Mouse (Mus musculus) liver, adult 2 months (tissue): ENCODE measurements around the gene Mark4. TPM values are rescaled to one million over a fixed set of nuclear protein-coding genes. Genes with fewer than 3 reads are reported as not detected.

ENCODE experiments used
- DNase-seq: peaks from one replicate; pipeline ENCODE4 v3.0.0-alpha.2; 2011; ENCODE audit warnings: low read depth, low spot score; ENCODE audit errors: extremely low read depth
- H3K27ac ChIP-seq: fragments of 200-500 bp; replicated peaks from 2 replicates; pipeline ENCODE4 v1.5.1; 2012; ENCODE audit warnings: low read depth, mild to moderate bottlenecking, control low read depth, inconsistent platforms, low read length; ENCODE audit not compliant: insufficient read depth
- H3K27me3 ChIP-seq: fragments of 200-500 bp; 2 replicates; pipeline ENCODE4 v1.6.1; 2012; ENCODE audit warnings: mild to moderate bottlenecking, moderate library complexity, low read length, inconsistent platforms; ENCODE audit not compliant: control insufficient read depth, insufficient read depth
- H3K36me3 ChIP-seq: fragments of 200-500 bp; 2 replicates; pipeline ENCODE4 v1.6.1; 2012; ENCODE audit warnings: low read length, inconsistent platforms; ENCODE audit not compliant: control insufficient read depth, insufficient read depth
- H3K4me1 ChIP-seq: fragments of 200-500 bp; 2 replicates; pipeline ENCODE4 v1.6.1; 2011; ENCODE audit warnings: low read length; ENCODE audit not compliant: control insufficient read depth, insufficient read depth
- H3K4me3 ChIP-seq: fragments of 200-500 bp; 2 replicates; pipeline ENCODE4 v1.5.1; 2011; ENCODE audit warnings: low read depth, mild to moderate bottlenecking, control low read depth, low read length, moderate library complexity; ENCODE audit not compliant: insufficient read depth
- H3K79me2 ChIP-seq: fragments of 200-500 bp; 2 replicates; pipeline ENCODE4 v1.6.1; 2012; ENCODE audit warnings: inconsistent platforms, mild to moderate bottlenecking, low read length, moderate library complexity; ENCODE audit not compliant: control insufficient read depth, insufficient read depth
- H3K9ac ChIP-seq: fragments of 200-500 bp; 2 replicates; pipeline ENCODE4 v1.6.1; 2012; ENCODE audit warnings: low read depth, mild to moderate bottlenecking, control low read depth, inconsistent platforms, low read length
- CTCF ChIP-seq: fragments of 200-500 bp; IDR thresholded peaks from 2 replicates; pipeline ENCODE4 v1.5.1; 2011; ENCODE audit warnings: low read depth, low read length, control low read depth
- POLR2A ChIP-seq: fragments of 200-500 bp; IDR thresholded peaks from 2 replicates; pipeline ENCODE4 v1.6.1; 2011; ENCODE audit warnings: low read length, control low read depth; ENCODE audit not compliant: insufficient read depth; ENCODE audit errors: extremely low read depth
- WGBS: fragments of 180-500 bp; shearing (Covaris S2); methylation state at CpG from one replicate; pipeline ENCODE4 v1.1.7; 2018; 5-methylcytosine and 5-hydroxymethylcytosine counted together
- polyA plus RNA-seq: library from polyadenylated mRNA; depleted of rRNA; stranded (reverse); fragments of >200 nt; gene quantifications from 2 replicates; pipeline ENCODE4 v1.2.3, GENCODE M21; 2012
- total RNA-seq: library from RNA; depleted of rRNA; stranded (reverse); fragments of >200 nt; gene quantifications from 2 replicates; pipeline ENCODE4 v1.2.3, GENCODE M21; 2014

The Mark4 gene
- total and polyA plus RNA-seq, 2 experiments: 1.8 to 6.4 TPM

GRCm38 (mm10) chr7:19430402-19430801 is 28.2 kb downstream of the Mark4 start:
- WGBS: 83% methylated on average over 6 of the region's 6 CpGs
- no peaks in the 10 kb centered on the region for H3K79me2 ChIP-seq
- DNase-seq: no peak
- no peak overlapping the region for H3K27ac ChIP-seq
- H3K4me3 ChIP-seq: no peak overlapping the region
- no peaks in the 10 kb centered on the region for H3K4me1 ChIP-seq
- H3K9ac ChIP-seq: no peak overlapping the region
- H3K36me3 ChIP-seq: peaks cover 32% of the 10 kb centered on the region; the same call in 1 of the 2 replicates
- no peak for TF ChIP-seq CTCF
- TF ChIP-seq POLR2A: no peak
- H3K27me3 ChIP-seq: no peaks in the 10 kb centered on the region

GRCm38 (mm10) chr7:19429726-19430125 is 28.9 kb downstream of the Mark4 start:
- 78% methylated on average over 8 of the region's 8 CpGs for WGBS
- H3K9ac ChIP-seq: no peak overlapping the region
- peaks cover 32% of the 10 kb centered on the region; the same call in 1 of the 2 replicates for H3K36me3 ChIP-seq
- no peaks in the 10 kb centered on the region for H3K79me2 ChIP-seq
- H3K27me3 ChIP-seq: no peaks in the 10 kb centered on the region
- H3K4me1 ChIP-seq: no peaks in the 10 kb centered on the region
- no peak for DNase-seq
- no peak overlapping the region for H3K27ac ChIP-seq
- no peak for TF ChIP-seq CTCF
- no peak for TF ChIP-seq POLR2A
- H3K4me3 ChIP-seq: no peak overlapping the region

GRCm38 (mm10) chr7:19427999-19428650 is 30.5 kb downstream of the Mark4 start:
- no peak overlapping the region for H3K27ac ChIP-seq
- no peaks in the 10 kb centered on the region for H3K27me3 ChIP-seq
- TF ChIP-seq POLR2A (no peak), CTCF (no peak)
- WGBS: 91% methylated on average over 15 of the region's 15 CpGs
- no peaks in the 10 kb centered on the region for H3K79me2 ChIP-seq
- no peak overlapping the region for H3K9ac ChIP-seq
- no peak for DNase-seq
- no peaks in the 10 kb centered on the region for H3K4me1 ChIP-seq
- H3K36me3 ChIP-seq: peaks cover 22% of the 10 kb centered on the region; the same call in 1 of the 2 replicates
- no peak overlapping the region for H3K4me3 ChIP-seq

GRCm38 (mm10) chr7:19426888-19427287 is 31.7 kb downstream of the Mark4 start:
- WGBS: 97% methylated on average over 6 of the region's 6 CpGs
- no peaks in the 10 kb centered on the region for H3K79me2 ChIP-seq
- no peak overlapping the region for H3K9ac ChIP-seq
- no peaks in the 10 kb centered on the region for H3K27me3 ChIP-seq
- no peak overlapping the region for H3K4me3 ChIP-seq
- no peak for TF ChIP-seq CTCF
- no peak overlapping the region for H3K27ac ChIP-seq
- no peak for DNase-seq
- H3K36me3 ChIP-seq: peaks cover 12% of the 10 kb centered on the region; the same call in 1 of the 2 replicates
- H3K4me1 ChIP-seq: no peaks in the 10 kb centered on the region

- Histone ChIP-seq H3K9ac (no peak overlapping the region), H3K27ac (no peak overlapping the region), H3K27me3 (no peaks in the 10 kb centered on the region), H3K36me3 (peaks cover 11% of the 10 kb centered on the region; the same call in 1 of the 2 replicates), H3K4me1 (0 out of 2 replicates have a peak, but pooled peaks cover 1% of the 10 kb centered on the region), H3K4me3 (no peak overlapping the region), H3K79me2 (no peaks in the 10 kb centered on the region)
- 92% methylated on average over 6 of the region's 6 CpGs for WGBS
- TF ChIP-seq CTCF (no peak), POLR2A (no peak)
- DNase-seq: no peak
Measured at GRCm38 (mm10) chr7:19426349-19426748, 32.3 kb downstream of the Mark4 start.

- 62% methylated on average over 4 of the region's 4 CpGs for WGBS
- TF ChIP-seq CTCF (no peak), POLR2A (no peak)
Measured at GRCm38 (mm10) chr7:19424051-19424450, 34.6 kb downstream of the Mark4 start.

More at GRCm38 (mm10) chr7:19424051-19424450, 34.6 kb downstream of the Mark4 start:
- Histone ChIP-seq H3K36me3 (peaks cover 3% of the 10 kb centered on the region; the same call in 1 of the 2 replicates), H3K79me2 (no peaks in the 10 kb centered on the region), H3K27ac (no peak overlapping the region), H3K4me1 (0 out of 2 replicates have a peak, but pooled peaks cover 1% of the 10 kb centered on the region), H3K4me3 (no peak overlapping the region), H3K9ac (no peak overlapping the region), H3K27me3 (0 out of 2 replicates have a peak, but pooled peaks cover 6% of the 10 kb centered on the region)
- no peak for DNase-seq
